Mouse (Mus musculus) E14TG2a.4 (cell line): ENCODE data around the gene Cmtm3.
A peak's percentile ranks its signal among the peaks of the same experiment; 100 is the strongest.

ENCODE experiments used
- H3K27me3 ChIP-seq: 2 replicates; pipeline ENCODE4 v1.6.1; 2014; ENCODE audit warnings: low read length, control low read depth; ENCODE audit not compliant: insufficient read depth
- H3K36me3 ChIP-seq: 2 replicates; pipeline ENCODE4 v1.6.1; 2014; ENCODE audit warnings: low read length, control low read depth; ENCODE audit not compliant: insufficient read depth
- H3K4me1 ChIP-seq: replicated peaks from 2 replicates; pipeline ENCODE4 v1.6.1; 2014; ENCODE audit warnings: low read depth, low read length, control low read depth
- H3K4me3 ChIP-seq: replicated peaks from 2 replicates; pipeline ENCODE4 v1.5.1; 2014; ENCODE audit warnings: mild to moderate bottlenecking, low read length
- H3K9me3 ChIP-seq: 2 replicates; pipeline ENCODE4 v1.6.1; 2014; ENCODE audit warnings: low read length, control low read depth
- CTCF ChIP-seq: conservative IDR thresholded peaks from 2 replicates; pipeline ENCODE4 v1.5.1; 2014; ENCODE audit warnings: low read length
- NANOG ChIP-seq: IDR thresholded peaks from 2 replicates; pipeline ENCODE4 v1.6.1; 2014; ENCODE audit warnings: borderline replicate concordance, low read length, mixed read lengths
- POU5F1 ChIP-seq: IDR thresholded peaks from 2 replicates; pipeline ENCODE4 v1.6.1; 2014; ENCODE audit warnings: low read length, borderline replicate concordance

The Cmtm3 gene

GRCm38 (mm10) chr8:104394801-104395702, 55.8 kb downstream of the Cmtm3 start:
- TF ChIP-seq NANOG (no peak), POU5F1 (no peak), CTCF (no peak)
- Histone ChIP-seq H3K36me3 (no peaks in the 10 kb centered on the region; the same call in 1 of the 2 replicates), H3K9me3 (0 out of 2 replicates have a peak, but pooled peaks cover 3% of the 10 kb centered on the region), H3K4me1 (peaks cover 49% of the 10 kb centered on the region), H3K27me3 (peaks cover 18% of the 10 kb centered on the region), H3K4me3 (peak overlapping the region; percentile 88)

- TF ChIP-seq NANOG (no peak), CTCF (no peak), POU5F1 (no peak)
- H3K36me3 ChIP-seq: no peaks in the 10 kb centered on the region; the same call in 1 of the 2 replicates
- peaks cover 43% of the 10 kb centered on the region for H3K4me1 ChIP-seq
- H3K9me3 ChIP-seq: 0 out of 2 replicates have a peak, but pooled peaks cover 3% of the 10 kb centered on the region
- peaks cover 18% of the 10 kb centered on the region for H3K27me3 ChIP-seq
- H3K4me3 ChIP-seq: peak within 1 kb of the TSS; percentile 88
Observed at GRCm38 (mm10) chr8:104395703-104396357, 56.6 kb downstream of the Cmtm3 start, which contains the start of gene Cmtm4. Gene Cmtm4, minus strand, starts transcription at chr8:104395807.
